Mouse (Mus musculus): Measurements from ENCODE around the gene Mrps35.

Mrps35 gene

DNA sequence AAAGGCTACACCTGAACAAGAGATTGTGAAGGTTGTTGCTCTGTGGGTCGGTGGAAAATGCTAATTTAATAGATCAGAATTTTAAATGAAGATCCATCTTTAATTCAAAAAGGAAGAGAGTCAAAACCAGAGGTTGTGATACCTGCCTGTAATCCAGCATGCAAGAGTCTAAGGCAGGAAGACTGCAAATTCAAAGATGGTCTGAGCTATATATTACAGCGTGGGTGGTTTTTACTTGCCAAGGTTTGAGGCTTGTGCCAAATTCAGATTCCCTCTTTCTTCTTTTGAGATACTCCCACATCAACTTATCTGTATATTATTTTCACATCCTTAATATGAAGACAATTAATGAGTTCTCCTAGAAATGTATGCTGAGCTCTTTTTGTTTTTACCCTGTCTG, 14.2 kb upstream of the Mrps35 start:
- DNase-seq (ENCODE audit: extremely low read depth, insufficient read length, low spot score) = no peak

DNA sequence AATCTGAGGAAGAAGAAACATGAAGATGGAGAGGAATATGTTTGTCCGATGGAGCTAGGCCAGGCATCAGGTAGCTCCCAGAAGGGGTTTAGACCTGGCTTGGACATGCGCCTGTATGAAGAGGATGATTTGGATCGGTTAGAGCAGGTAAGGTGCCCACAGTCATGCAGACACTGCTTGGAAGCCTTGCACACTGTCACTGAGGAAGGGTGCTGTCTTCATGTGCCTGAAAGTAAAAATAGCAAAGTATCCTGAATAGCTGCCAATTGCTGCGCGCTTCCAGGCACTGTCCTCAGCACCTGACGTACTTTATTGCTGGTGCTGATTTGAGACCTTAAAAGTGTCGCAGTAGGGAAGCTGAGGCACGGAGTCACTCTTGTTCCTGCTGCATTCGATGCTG, 13.0 kb upstream of the Mrps35 start:
- no peak for DNase-seq (ENCODE audit: extremely low read depth, insufficient read length, low spot score)

DNA sequence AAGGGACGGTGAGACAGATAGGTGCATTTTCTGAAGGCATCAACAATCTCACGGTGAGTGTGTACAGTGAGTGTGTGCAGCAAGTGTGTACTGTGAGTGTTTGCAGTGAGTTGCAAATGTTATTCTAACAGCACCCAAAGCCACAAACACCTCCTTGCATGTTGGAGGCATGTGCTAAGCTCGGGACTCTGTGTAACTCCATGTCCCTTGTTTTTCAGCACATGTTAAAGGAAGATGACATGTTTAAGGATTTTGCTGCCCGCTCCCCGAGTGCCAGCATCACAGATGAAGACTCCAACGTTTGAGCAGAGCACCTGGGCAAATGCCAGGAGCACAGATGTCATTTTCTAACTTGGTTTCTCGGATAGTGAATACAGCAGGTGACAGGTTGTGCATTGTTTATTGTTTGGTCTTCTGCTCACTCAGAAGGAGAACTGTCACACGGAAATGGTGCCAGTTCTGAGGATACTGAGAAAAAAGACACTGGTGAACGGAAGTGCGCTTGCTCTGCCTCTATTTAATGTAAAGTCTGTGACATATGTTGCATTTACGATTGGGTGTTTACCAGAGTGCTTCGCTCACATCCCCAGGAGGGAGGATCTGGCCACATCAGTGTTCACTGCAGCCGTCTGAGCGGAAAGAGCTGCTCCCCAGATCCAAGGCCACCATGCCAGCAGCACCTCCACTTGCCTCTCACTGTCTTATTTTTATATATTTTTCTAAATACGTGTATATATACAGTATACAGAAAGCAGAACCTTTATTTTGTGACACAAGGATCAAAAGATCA, 12.3 kb upstream of the Mrps35 start:
- no peak for DNase-seq (ENCODE audit: extremely low read depth, insufficient read length, low spot score)

DNA sequence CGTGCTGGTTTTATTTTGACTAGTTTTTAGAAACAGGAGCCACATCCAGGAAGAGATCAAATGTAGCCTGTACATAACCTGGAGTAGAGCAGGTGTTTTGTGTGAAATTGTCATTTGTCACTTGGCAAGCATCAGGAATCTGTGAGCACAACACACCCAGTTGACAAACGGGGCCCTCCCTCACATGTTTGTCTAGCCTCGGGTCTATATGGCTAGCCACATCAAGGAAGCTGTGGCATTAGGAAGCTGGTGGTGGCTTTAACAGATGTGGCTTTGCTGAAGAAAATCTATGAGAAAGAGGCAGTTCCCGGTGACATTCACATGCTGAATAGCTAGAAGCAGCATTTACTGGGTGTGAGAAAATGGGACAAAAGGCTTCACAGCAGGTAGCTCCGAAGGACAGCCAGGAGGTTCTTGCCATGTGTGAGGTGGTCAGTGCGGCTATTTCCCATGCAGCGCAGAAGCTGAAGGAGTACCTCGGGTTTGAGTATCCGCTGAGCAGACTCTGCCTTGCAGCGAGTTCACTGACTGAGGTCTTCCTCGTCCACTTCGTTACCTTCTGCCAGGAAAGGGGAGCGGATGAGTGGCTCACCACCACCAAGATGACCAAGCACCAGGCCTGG, 10.2 kb upstream of the Mrps35 start, which contains the start of gene Rep15:
Gene Rep15, plus strand, starts transcription at position 282 of the 623 bp plus-strand sequence.
- no peak for DNase-seq (ENCODE audit: extremely low read depth, insufficient read length, low spot score)

DNA sequence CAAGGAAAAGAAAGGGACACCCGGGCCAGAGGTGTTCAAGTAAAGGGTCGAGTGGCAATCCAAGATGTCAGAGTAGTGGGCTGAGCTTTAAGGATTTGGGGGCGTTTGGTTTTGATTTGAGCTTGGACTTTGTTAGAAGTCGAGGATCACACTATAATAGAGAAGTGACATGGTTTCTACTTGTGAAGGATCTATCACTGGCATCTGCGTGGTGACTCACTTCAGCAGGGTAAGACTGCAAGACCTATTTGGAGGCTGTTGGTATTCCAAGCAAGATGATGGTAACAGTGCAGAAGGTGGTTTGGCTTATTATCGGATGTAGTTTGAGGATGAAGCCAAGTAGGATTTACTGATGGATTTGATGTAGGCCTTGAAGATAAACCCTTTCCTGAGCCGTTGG, 1.1 kb downstream of the Mrps35 start:
- no peak for DNase-seq (ENCODE audit: extremely low read depth, insufficient read length, low spot score)

DNA sequence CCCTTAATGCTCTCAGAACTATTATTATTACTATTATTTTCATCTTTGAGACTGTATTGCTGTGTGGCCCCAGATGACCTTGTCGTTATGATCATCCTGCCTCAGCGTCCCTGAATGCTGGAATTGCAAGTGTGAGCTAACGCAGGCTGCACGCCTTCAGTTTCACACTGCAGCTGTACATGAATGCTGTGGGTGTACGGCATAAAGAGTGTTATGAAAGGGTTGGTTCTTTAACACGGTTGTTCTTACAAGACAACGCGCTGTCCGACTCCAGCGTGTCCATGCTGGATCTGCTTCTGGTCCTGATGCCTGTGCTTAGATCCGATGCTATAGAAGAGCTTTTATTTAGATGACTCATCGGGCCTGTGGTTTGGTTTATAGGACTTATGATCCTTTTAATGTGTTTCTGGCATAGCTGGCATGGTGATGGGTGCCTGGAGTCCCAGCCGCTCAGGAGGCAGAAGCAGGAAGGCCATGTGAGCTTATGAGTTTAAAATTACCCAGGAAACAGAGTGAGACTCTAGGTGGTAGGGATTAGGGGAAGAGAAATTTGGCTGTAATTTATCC, 6.8 kb downstream of the Mrps35 start:
- peak; percentile 29 for DNase-seq (ENCODE audit: extremely low read depth, insufficient read length, low spot score)

DNA sequence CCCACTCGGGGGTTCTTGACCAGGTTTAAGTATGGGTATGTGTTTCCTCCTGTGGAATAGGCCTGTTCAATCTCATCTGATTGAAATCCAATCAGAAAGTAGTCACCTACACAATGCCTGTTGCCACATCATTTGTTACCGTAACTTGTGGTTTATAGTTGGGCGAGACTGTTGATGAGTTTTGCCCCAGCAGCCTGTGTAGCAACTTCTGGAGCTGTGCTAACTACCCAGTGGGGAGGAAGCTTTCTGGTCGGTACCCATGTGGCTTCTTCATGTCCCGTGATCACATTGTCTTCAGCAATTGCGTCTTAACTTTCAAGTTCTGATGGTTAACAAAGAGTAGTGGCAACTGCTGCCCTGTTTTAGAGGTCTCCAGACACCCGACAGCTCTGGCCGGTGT, 9.1 kb downstream of the Mrps35 start:
- no peak for DNase-seq (ENCODE audit: extremely low read depth, insufficient read length, low spot score)

DNA sequence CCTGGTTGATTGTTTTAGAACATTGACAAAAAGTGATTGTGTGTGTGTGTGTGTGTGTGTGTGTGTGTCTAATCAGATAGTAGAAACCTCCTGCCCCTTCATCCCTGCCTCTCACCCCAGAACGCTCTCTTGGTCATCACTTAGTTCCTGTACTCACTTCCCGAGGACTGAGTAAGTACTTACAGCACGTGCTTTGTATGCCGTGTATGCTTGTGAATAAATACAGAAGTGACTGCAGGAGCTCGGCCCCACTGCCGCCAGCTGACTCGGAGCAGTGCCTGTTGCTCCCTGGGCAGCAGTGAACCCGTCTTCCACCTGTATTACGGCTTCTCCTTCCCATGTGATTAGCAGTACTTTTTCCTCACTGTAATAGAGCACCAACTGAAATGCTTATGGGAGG, 9.9 kb downstream of the Mrps35 start:
- DNase-seq (ENCODE audit: extremely low read depth, insufficient read length, low spot score) = no peak

DNA sequence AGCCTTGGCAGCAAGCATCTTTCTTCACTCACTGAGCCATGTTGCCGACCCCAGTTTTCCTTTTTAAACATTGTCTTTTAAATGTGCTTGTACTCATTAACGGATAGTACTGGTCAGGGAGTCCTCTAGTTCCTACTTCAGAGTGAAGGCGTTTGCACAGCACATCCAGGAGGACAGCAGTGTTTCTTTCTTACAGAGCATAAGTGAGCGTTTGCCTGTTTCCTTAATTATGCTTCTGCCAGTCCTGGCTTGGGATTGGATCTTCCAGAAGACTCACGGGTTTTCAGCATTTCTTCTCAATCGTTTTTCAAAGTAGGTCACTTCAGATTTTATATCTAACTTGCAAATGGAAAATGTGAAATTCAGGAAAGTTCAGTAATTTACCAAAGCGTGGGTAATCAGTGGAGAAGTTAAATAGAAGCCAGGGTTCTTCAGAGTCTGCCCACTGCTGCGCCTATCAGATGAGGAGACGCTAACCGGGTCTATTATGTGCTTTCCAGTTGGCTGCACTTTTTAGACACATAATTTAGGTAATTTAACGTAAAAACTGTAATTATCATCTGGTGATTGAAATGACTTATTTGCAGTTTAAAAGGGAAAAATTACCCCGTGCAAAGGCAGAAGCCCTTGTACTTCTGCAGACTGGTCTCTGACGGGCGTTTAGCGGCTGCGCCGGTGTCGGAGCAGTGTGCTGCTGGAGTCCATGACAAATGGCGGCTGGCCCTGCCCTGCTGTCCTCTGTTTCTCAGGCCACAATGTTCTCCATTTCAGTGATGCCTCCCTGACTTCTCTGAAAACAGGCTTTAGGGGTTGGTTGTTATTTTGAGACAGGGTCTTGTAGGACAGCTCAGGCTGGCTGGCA, 11.5 kb downstream of the Mrps35 start:
- no peak for DNase-seq (ENCODE audit: extremely low read depth, insufficient read length, low spot score)

DNA sequence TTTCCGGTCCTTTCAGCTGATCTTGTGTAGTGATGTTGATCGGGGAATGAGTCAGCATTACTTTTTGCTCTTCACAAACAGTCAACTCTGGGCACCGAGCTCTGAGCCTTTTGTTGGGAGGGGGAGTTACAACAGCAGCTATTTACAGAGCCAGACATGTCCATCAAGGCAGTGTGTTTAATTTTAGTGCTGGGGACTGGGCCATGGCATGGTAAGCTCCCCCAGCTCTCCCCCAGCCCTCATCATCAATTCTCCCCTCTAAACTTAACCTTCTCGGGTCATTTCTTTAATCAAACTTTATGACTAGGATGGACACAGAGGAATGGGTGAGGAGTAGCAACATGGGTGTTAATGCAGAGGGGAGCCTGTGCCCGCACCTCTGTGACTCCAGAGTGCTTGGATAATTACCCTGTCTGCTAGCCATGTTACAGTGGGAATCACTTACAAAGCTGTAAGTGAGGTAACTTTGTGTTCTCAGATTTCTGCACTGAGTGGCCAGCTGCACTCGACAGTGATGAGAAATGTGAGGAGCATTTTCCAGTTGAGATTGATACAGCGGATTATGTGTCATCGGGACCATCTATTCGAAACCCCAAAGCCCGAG, 12.9 kb downstream of the Mrps35 start:
- DNase-seq (ENCODE audit: extremely low read depth, insufficient read length, low spot score) = no peak

DNA sequence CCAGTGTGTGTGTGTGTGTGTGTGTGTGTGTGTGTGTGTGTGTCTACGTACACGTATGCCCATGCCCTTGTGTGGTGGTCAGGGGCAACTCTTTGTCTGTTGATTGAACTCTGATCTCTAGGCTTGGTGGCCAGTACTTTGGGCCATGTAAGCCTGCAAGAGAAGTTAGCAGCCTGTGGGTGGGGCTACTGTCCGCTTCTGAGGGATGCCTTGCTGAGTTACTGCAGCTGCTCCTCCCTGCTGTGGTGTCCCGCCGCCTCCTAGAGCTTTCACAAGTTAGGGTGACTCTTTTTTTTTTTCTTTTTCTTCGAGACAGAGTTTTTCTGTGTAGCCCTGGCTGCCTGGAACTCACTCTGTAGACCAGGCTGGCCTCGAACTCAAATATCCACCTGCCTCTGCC, 16.8 kb downstream of the Mrps35 start:
- DNase-seq (ENCODE audit: extremely low read depth, insufficient read length, low spot score) = no peak

DNA sequence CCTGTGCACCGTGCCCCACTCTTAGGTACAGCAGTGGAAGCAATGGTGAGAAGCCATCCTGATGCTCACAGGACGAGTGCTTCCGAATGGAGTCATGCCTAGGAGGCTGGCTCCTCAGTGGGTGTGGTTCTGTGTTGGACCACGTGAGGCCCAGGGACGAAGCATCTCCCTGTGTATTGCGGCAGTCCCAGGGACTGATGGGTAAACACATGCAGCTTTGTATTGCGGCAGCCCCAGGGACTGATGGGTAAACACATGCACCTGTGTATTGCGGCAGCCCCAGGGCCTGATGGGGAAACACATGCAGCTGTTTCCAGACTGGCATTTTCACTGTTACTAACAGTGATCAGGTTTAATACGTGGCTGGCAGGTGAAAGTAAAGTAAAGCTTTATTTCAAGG, 19.1 kb downstream of the Mrps35 start:
- DNase-seq (ENCODE audit: extremely low read depth, insufficient read length, low spot score) = no peak

DNA sequence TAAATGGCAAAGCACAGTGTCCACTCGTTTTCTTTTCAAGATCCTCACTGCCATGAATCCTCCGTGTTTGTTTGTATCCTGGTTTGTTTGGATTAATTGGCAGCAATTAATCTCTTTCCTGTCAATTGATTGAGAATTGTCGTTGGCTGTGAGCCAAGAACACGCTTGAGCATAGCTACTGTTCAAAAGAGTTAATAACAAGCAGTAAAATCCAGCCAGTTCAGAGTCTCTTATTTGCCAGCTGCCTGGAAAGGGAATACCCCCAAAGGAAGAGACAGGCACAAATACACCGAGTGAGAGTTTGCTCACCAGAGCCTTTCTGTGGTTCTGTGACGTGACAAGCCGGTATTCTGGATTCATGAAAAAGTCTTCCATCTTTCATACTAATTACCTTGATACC, 19.5 kb downstream of the Mrps35 start:
- DNase-seq (ENCODE audit: extremely low read depth, insufficient read length, low spot score) = no peak

DNA sequence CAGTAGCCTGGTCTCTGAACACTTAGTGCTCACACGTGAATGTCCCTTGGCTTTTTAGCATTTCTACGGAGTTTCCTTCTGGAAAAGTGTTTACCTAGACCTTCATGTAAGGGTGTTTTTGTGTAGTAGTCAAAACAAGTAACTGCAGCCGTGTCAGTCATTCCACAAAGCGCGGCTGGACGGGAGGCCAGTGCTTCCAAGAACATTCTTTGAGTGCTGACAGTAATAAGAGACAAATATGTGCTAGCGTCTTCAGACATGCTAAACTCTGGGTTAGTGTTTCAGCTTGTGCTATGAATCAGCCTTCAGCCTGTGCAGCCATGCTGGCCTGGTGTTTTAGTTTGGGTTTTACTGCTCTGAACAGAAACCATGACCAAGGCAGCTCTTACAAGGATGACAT, 20.1 kb downstream of the Mrps35 start:
- no peak for DNase-seq (ENCODE audit: extremely low read depth, insufficient read length, low spot score)

DNA sequence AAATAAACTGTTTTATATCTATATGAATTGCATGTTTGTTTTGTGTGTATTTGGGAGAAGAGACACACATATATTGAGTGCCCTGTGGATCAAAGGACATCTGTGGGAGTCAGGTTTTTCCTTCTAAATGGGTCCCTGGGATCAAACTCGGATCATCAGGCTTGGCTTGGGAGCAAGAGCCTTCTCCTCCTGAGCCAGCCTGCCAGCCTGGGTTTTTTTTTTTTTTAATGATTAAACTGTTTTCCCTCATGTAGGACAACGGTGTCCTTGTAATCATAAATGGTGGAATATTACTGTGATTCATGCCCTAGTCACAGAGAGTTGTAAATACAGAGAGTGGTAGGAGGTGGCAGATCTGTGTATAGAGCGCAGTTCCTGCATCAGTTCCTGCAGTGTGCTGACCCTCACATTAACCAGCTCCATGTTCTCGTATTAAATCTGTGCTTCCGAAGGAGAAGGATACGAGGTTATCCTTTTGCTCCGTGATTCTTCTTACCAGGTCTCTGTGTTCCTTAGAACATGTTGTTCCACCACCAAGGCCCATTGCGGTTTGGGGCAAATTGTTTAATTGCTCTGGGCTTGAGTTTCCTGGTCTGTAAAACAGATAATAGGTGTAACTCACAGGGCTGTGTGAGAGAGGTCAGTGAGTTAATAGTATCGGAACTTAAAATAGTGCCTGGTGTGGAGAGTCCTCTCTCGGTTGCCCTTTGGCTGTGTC, 21.8 kb downstream of the Mrps35 start:
- DNase-seq (ENCODE audit: extremely low read depth, insufficient read length, low spot score) = no peak

DNA sequence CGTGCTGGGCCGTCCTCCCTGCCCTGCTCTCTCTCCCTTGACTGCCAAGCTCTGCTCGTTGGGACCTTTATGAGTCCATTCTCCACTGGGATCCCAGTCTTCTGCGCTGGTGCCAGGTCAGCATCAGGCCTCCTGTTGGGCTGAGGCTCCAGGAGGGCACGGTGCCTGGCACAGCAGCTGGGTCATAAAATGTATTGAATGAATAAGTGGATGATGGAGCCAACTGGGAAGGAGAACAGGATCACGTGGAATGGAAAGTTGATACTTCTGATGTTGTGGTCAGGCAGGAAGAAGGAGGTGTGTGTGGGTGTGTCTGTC, 22.3 kb downstream of the Mrps35 start:
- DNase-seq (ENCODE audit: extremely low read depth, insufficient read length, low spot score) = no peak

DNA sequence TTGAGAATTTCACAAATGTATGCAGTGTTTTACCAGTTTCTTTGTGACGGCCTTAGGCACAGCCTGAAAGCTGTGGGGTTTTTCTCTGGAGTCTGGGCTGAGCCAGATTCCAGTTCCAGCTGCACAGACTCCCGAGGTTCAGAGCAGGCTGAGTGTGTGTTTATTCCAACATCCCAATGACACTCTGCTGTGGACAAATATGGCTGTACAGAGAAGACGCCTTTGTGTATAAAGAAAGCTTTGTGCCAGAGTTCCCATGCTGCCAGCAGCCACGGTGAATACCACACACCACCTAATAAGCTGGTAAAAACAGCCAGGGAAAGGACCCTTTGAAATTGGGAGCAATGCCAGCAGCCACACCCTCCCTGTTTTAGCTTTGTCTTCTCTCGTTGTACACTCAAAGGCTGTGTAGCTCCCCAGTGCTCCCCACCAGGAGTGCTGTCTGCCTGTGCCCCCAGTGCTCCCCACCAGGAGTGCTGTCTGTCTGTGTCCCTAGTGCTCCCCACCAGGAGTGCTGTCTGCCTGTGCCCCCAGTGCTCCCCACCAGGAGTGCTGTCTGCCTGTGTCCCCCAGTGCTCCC, 33.3 kb downstream of the Mrps35 start:
- no peak for DNase-seq (ENCODE audit: extremely low read depth, insufficient read length, low spot score)

DNA sequence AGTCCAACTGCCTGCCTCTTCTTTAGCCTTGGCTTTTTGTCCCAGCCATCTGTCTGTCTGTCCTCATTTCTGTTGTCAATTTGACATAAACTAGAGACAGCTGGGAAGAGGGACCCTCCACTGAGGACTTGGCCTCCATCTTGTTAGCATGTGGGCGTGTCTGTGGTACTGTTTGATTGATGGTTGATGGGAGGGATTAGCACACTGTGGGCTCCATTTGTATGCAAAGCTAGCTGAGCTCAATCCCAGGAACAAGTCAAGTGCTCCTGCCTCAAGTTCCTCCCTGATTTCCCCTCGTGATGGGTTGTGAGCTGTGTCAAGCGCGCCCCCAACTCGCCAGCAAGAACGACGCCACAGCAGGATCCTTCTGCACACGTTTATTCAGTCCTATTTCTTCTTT, 34.3 kb downstream of the Mrps35 start:
- DNase-seq (ENCODE audit: extremely low read depth, insufficient read length, low spot score) = no peak

DNA sequence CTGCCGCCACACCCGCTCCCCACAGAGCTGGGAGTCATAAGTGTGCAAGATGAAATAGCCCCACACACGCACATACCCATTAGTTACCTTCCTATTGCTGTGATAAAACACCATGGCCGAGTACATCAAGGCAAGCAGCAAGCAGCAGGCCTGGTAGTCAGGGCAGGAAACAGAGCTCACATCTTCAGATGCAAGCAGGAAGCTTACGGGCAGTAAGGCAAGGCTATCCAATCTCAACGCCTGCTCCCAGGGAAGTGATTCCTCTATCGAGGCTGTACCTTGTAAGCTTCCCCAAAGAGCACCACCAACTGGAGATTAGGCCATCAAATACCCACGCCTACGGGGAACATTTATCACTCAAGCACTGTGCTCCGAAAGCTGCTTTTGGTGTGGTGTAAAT, 37.4 kb downstream of the Mrps35 start:
- no peak for DNase-seq (ENCODE audit: extremely low read depth, insufficient read length, low spot score)

Data from 3134 (cell line).